Mouse (Mus musculus) kidney, adult 8-10 months (tissue): ENCODE data around the gene Card11.

Source experiments
- DNase-seq, 2 experiments: peaks; one replicate each; pipeline ENCODE4 v3.0.0; 2022

Gene Card11

GRCm38 (mm10) chr5:140900866-140901265, 99.5 kb downstream of the Card11 start:
- peak in 1 of 2 experiments; percentile 26 for DNase-seq

GRCm38 (mm10) chr5:140891080-140891479, 109.3 kb downstream of the Card11 start:
- DNase-seq: no peak

GRCm38 (mm10) chr5:140890050-140890449, 110.3 kb downstream of the Card11 start:
- DNase-seq: no peak

GRCm38 (mm10) chr5:140889539-140889938, 110.8 kb downstream of the Card11 start:
- DNase-seq: peak; percentile 14 to 39

- DNase-seq: no peak
Observed at GRCm38 (mm10) chr5:140887871-140888270, 112.5 kb downstream of the Card11 start.

- DNase-seq: no peak
Observed at GRCm38 (mm10) chr5:140884966-140885365, 115.4 kb downstream of the Card11 start.

- DNase-seq: no peak
Observed at GRCm38 (mm10) chr5:140882391-140882790, 118.0 kb downstream of the Card11 start.

- no peak for DNase-seq
Observed at GRCm38 (mm10) chr5:140880151-140880550, 120.2 kb downstream of the Card11 start.

GRCm38 (mm10) chr5:140878644-140879043, 121.7 kb downstream of the Card11 start:
- DNase-seq: no peak

GRCm38 (mm10) chr5:140873736-140874307, 126.6 kb downstream of the Card11 start:
- no peak for DNase-seq

GRCm38 (mm10) chr5:140873039-140873551, 127.3 kb downstream of the Card11 start:
- no peak for DNase-seq

- DNase-seq: no peak
Observed at GRCm38 (mm10) chr5:140872532-140873038, 127.8 kb downstream of the Card11 start.

- no peak for DNase-seq
Observed at GRCm38 (mm10) chr5:140871241-140871640, 129.1 kb downstream of the Card11 start.

GRCm38 (mm10) chr5:140869034-140869433, 131.3 kb downstream of the Card11 start:
- DNase-seq: peak; percentile 22 to 69

GRCm38 (mm10) chr5:140859730-140860129, 140.7 kb downstream of the Card11 start:
- DNase-seq: no peak

- no peak for DNase-seq
Observed at GRCm38 (mm10) chr5:140858335-140858734, 142.0 kb downstream of the Card11 start.

- peak in 1 of 2 experiments; percentile 31 for DNase-seq
Observed at GRCm38 (mm10) chr5:140857432-140858154, 142.8 kb downstream of the Card11 start.

GRCm38 (mm10) chr5:140855909-140856530, 144.4 kb downstream of the Card11 start:
- no peak for DNase-seq

GRCm38 (mm10) chr5:140854700-140855099, 145.7 kb downstream of the Card11 start:
- no peak for DNase-seq

- DNase-seq: no peak
Observed at GRCm38 (mm10) chr5:140853723-140854122, 146.7 kb downstream of the Card11 start.

- DNase-seq: no peak
Observed at GRCm38 (mm10) chr5:140852435-140852996, 147.9 kb downstream of the Card11 start.

GRCm38 (mm10) chr5:140847300-140847729, 153.1 kb downstream of the Card11 start:
- DNase-seq: no peak

- no peak for DNase-seq
Observed at GRCm38 (mm10) chr5:140841942-140842341, 158.4 kb downstream of the Card11 start.
